Mouse (Mus musculus): ENCODE measurements around the gene B4galt5. TPM values are rescaled to one million over a fixed set of nuclear protein-coding genes. Genes with fewer than 3 reads are reported as not detected.
A peak's percentile ranks its signal among the peaks of the same experiment; 100 is the strongest.

The B4galt5 gene
- total RNA-seq, 1 experiment, result 40.5 TPM

DNA sequence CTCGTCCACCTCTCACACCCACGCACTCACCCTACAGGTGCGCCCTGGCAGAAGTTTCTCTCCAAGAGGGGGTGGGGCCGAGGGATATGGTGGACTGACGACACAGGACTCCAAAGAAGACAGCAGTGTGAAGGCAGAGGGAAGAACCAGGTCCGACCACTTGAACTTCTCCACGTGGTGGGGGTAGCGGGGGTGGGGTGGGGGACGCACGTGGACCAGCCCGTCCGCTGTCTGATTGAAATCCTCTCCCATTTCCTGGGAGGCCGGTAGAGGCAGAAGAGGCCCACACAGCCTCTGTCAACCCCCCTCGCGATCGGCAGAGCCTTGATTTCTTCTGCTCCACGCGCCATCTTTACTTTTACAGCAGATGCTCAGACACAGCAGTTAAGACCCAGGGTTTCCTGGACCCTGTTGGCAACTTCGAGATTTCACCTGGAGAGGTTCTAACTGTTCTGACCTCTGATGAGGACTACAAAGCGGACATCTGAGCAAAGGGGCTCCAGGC is 18.8 kb upstream of the B4galt5 start:
- in situ Hi-C loops (cut with MboI; ENCODE audit: low sequenced_read_pairs in 2 of 2, unreplicated experiment in 2 of 2), result no loop called here
- Histone ChIP-seq H3K4me3 (ENCODE audit: insufficient read depth in 1 of 2, low read depth in 1 of 2, low read length in 2 of 2, poor library complexity in 1 of 2, severe bottlenecking in 1 of 2) (peak overlapping the region; percentile 4 to 54), H3K27ac (ENCODE audit: insufficient read depth, low read depth, low read length, poor library complexity, severe bottlenecking) (peak overlapping the region; percentile 34; the same call in 1 of the 2 replicates), H3K4me1 (ENCODE audit: control insufficient read depth in 2 of 2, insufficient read depth in 2 of 2, low read length in 2 of 2, poor library complexity in 1 of 2) (peaks cover 0 to 8% of the 10 kb centered on the region in 2 experiments; a peak in 2 of 4 replicates), H3K9ac (ENCODE audit: insufficient read depth, low read depth, low read length, poor library complexity, severe bottlenecking) (peak overlapping the region; percentile 40; the same call in 1 of the 2 replicates), H3K9me3 (ENCODE audit: control insufficient read depth, insufficient read depth, low read depth, low read length) (no peaks in the 10 kb centered on the region), H3K36me3 (ENCODE audit: control insufficient read depth, insufficient read depth, low read length, poor library complexity, severe bottlenecking) (no peaks in the 10 kb centered on the region)
- no peak for TF ChIP-seq ZC3H11A (IDR thresholded peaks at IDR 0.05; ENCODE audit: borderline replicate concordance, low read depth, low read length)
- TF ChIP-seq HCFC1 (IDR thresholded peaks at IDR 0.05; ENCODE audit: borderline replicate concordance, insufficient read depth, low read length), result no peak
- TF ChIP-seq ZNF384 (IDR thresholded peaks at IDR 0.05; ENCODE audit: low read depth, low read length), result no peak
- no peak for TF ChIP-seq MAFK (IDR thresholded peaks at IDR 0.05; ENCODE audit: insufficient read depth, low read depth, low read length)
- TF ChIP-seq CHD2 (IDR thresholded peaks at IDR 0.05; ENCODE audit: low read depth, low read length), result no peak
- no peak for DNase-seq (ENCODE audit: low read depth, low spot score)

DNA sequence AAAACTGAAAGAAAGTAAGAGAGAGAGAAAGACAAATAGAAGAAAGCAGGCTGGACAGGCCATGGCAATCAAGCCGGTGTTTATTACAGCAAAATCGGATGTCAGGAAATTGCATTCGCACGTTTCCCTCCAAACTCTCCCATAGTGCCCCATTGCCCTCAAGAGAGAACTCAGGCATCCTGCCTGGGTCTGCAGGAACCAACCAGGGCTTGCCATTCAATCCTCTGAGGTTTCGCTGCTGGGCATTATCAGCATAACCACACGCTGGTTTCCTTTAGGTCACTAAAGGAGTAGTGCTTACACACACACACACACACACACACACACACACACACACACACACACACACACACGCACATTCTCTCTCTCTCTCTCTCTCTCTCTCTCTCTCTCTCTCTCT is 18.3 kb upstream of the B4galt5 start:
- no peak for TF ChIP-seq CHD2 (IDR thresholded peaks at IDR 0.05; ENCODE audit: low read depth, low read length)
- TF ChIP-seq ZC3H11A (IDR thresholded peaks at IDR 0.05; ENCODE audit: borderline replicate concordance, low read depth, low read length), result no peak
- DNase-seq (ENCODE audit: low read depth, low spot score), result no peak
- peaks cover 0 to 8% of the 10 kb centered on the region in 2 experiments; a peak in 2 of 4 replicates for H3K4me1 ChIP-seq (ENCODE audit: control insufficient read depth in 2 of 2, insufficient read depth in 2 of 2, low read length in 2 of 2, poor library complexity in 1 of 2)
- H3K9ac ChIP-seq (ENCODE audit: insufficient read depth, low read depth, low read length, poor library complexity, severe bottlenecking), result peak overlapping the region; percentile 40; the same call in 1 of the 2 replicates
- in situ Hi-C loops (cut with MboI; ENCODE audit: low sequenced_read_pairs in 2 of 2, unreplicated experiment in 2 of 2), result no loop called here
- no peak overlapping the region; the same call in 1 of the 2 replicates for H3K27ac ChIP-seq (ENCODE audit: insufficient read depth, low read depth, low read length, poor library complexity, severe bottlenecking)
- H3K4me3 ChIP-seq (ENCODE audit: insufficient read depth in 1 of 2, low read depth in 1 of 2, low read length in 2 of 2, poor library complexity in 1 of 2, severe bottlenecking in 1 of 2), result no peak overlapping the region; a peak in 1 of 4 replicates
- no peaks in the 10 kb centered on the region for H3K9me3 ChIP-seq (ENCODE audit: control insufficient read depth, insufficient read depth, low read depth, low read length)
- H3K36me3 ChIP-seq (ENCODE audit: control insufficient read depth, insufficient read depth, low read length, poor library complexity, severe bottlenecking), result no peaks in the 10 kb centered on the region

DNA sequence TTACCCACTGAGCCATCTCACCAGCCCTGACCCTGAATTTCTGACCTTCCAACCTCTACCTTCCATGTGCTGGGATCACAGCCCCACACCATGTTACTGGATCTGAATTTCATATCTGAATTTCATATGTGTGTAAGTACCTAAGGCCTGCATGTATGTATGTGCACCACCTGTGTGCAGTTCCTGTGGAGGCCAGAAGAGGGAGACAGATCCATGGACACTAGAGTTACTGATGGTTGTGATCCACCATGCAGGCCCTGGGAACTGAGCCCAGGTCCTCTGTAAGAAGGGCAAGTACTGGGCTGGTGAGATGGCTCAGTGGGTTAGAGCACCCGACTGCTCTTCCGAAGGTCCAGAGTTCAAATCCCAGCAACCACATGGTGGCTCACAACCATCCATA is 16.1 kb upstream of the B4galt5 start:
- H3K9me3 ChIP-seq (ENCODE audit: control insufficient read depth, insufficient read depth, low read depth, low read length), result no peaks in the 10 kb centered on the region
- in situ Hi-C loops (cut with MboI; ENCODE audit: low sequenced_read_pairs in 2 of 2, unreplicated experiment in 2 of 2), result no loop called here
- peaks cover 0 to 8% of the 10 kb centered on the region in 2 experiments; a peak in 2 of 4 replicates for H3K4me1 ChIP-seq (ENCODE audit: control insufficient read depth in 2 of 2, insufficient read depth in 2 of 2, low read length in 2 of 2, poor library complexity in 1 of 2)
- no peak overlapping the region for H3K9ac ChIP-seq (ENCODE audit: insufficient read depth, low read depth, low read length, poor library complexity, severe bottlenecking)
- no peak overlapping the region for H3K4me3 ChIP-seq (ENCODE audit: insufficient read depth in 1 of 2, low read depth in 1 of 2, low read length in 2 of 2, poor library complexity in 1 of 2, severe bottlenecking in 1 of 2)
- H3K36me3 ChIP-seq (ENCODE audit: control insufficient read depth, insufficient read depth, low read length, poor library complexity, severe bottlenecking), result no peaks in the 10 kb centered on the region
- DNase-seq (ENCODE audit: low read depth, low spot score), result no peak
- no peak for TF ChIP-seq ZC3H11A (IDR thresholded peaks at IDR 0.05; ENCODE audit: borderline replicate concordance, low read depth, low read length)
- no peak for TF ChIP-seq HCFC1 (IDR thresholded peaks at IDR 0.05; ENCODE audit: borderline replicate concordance, insufficient read depth, low read length)
- no peak for TF ChIP-seq ZNF384 (IDR thresholded peaks at IDR 0.05; ENCODE audit: low read depth, low read length)
- no peak for TF ChIP-seq CHD2 (IDR thresholded peaks at IDR 0.05; ENCODE audit: low read depth, low read length)
- no peak for TF ChIP-seq MAFK (IDR thresholded peaks at IDR 0.05; ENCODE audit: insufficient read depth, low read depth, low read length)
- H3K27ac ChIP-seq (ENCODE audit: insufficient read depth, low read depth, low read length, poor library complexity, severe bottlenecking), result no peak overlapping the region

DNA sequence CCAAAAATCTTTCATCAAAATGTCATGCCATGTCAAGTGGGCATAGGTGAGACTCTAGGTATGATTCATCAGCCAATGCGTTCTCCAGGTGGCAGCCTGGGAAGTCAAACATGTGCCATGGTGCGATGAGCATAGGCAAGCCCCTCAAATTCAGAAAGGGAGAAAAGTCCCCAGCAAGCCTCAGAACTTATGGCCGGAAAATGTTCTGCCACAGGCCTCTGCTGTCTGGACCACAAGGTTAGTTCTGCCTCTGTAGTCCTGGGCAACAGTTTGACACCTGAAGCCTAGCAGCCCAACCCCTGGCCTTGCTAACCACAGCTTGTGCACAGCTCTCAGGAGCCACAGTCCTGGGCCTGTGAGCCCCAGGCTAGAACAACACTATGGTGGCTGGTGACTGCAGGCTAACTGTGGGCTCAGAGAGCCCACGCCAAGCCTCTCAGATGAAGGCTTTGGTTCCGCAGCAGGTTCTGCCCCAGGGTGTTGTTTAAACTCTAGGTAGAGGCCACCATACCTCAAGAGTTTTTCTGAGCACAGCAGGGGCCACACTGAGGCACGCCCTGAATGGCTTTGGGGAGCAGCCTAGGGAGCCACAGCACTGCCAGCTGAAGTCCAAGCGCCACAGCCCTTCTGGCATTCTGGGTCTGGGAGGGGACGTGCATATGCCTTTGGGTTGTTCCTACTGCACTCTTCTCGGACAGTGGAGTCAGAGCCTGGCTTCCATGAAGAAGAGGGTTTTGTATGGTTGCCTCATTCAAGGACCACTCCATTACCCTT is 14.5 kb upstream of the B4galt5 start:
- DNase-seq (ENCODE audit: low read depth, low spot score), result no peak
- H3K9ac ChIP-seq (ENCODE audit: insufficient read depth, low read depth, low read length, poor library complexity, severe bottlenecking), result no peak overlapping the region
- in situ Hi-C loops (cut with MboI; ENCODE audit: low sequenced_read_pairs in 2 of 2, unreplicated experiment in 2 of 2), result no loop called here
- peaks cover 0 to 8% of the 10 kb centered on the region in 2 experiments; a peak in 2 of 4 replicates for H3K4me1 ChIP-seq (ENCODE audit: control insufficient read depth in 2 of 2, insufficient read depth in 2 of 2, low read length in 2 of 2, poor library complexity in 1 of 2)
- H3K9me3 ChIP-seq (ENCODE audit: control insufficient read depth, insufficient read depth, low read depth, low read length), result no peaks in the 10 kb centered on the region
- H3K4me3 ChIP-seq (ENCODE audit: insufficient read depth in 1 of 2, low read depth in 1 of 2, low read length in 2 of 2, poor library complexity in 1 of 2, severe bottlenecking in 1 of 2), result no peak overlapping the region
- H3K36me3 ChIP-seq (ENCODE audit: control insufficient read depth, insufficient read depth, low read length, poor library complexity, severe bottlenecking), result no peaks in the 10 kb centered on the region
- no peak overlapping the region for H3K27ac ChIP-seq (ENCODE audit: insufficient read depth, low read depth, low read length, poor library complexity, severe bottlenecking)
- no peak for TF ChIP-seq HCFC1 (IDR thresholded peaks at IDR 0.05; ENCODE audit: borderline replicate concordance, insufficient read depth, low read length)
- no peak for TF ChIP-seq CHD2 (IDR thresholded peaks at IDR 0.05; ENCODE audit: low read depth, low read length)
- no peak for TF ChIP-seq MAFK (IDR thresholded peaks at IDR 0.05; ENCODE audit: insufficient read depth, low read depth, low read length)
- TF ChIP-seq ZC3H11A (IDR thresholded peaks at IDR 0.05; ENCODE audit: borderline replicate concordance, low read depth, low read length), result no peak
- TF ChIP-seq ZNF384 (IDR thresholded peaks at IDR 0.05; ENCODE audit: low read depth, low read length), result no peak
